Mouse (Mus musculus) left cerebral cortex, postnatal 14 days (tissue): ENCODE measurements around the gene Rapgefl1. TPM values are rescaled to one million over a fixed set of nuclear protein-coding genes. Genes with fewer than 3 reads are reported as not detected.

Source experiments
- DNase-seq, 2 experiments: peaks; one replicate each; pipeline ENCODE4 v3.0.0; 2021 to 2022; ENCODE audit warnings: low spot score in 2 of 2, mixed read lengths in 1 of 2
- intact Hi-C: fragments of 180-260 bp; cut with DNase I; formaldehyde crosslinking; loops from one replicate; pipeline ENCODE4 v1.15.1; 2025
- total RNA-seq, 2 experiments: library from RNA; stranded (reverse); gene quantifications; 2 replicates each; pipeline ENCODE4 v1.2.3; 2021

Gene Rapgefl1
- total RNA-seq, 2 experiments from 2014 or later, result 141 to 143 TPM

DNA sequence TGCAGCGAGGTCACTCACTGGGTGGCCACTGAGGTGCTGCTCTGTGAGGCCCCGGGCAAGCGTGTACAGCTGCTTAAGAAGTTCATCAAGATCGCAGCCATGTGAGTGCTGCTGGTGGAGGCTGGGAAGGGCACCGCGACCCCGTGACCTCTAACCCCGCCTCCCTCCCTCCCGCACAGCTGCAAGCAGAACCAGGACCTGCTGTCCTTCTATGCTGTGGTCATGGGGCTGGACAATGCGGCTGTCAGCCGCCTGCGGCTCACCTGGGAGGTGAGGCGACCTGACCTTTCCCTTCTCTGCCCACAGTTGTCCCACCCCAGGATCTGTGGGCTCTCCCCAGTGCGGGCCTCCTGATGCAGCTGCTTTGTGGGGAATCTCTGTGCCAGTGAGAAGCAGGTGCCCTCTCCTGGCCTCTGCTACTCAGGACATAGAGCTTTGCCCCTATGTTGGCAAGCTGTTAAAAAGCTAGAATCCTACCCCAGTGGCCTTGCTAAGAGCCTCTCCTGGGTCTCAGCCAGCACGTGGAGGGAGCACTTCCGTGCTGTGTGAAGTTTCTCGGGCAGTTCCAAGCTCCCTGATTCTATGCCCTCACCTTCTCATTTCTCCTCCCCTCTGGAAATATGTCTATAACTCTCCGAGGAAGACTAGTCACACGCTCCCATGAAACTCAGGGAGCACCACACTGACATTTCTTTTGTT, 12.8 kb downstream of the Rapgefl1 start:
- DNase-seq, result no peak
- intact Hi-C loops, result no loop called here

DNA sequence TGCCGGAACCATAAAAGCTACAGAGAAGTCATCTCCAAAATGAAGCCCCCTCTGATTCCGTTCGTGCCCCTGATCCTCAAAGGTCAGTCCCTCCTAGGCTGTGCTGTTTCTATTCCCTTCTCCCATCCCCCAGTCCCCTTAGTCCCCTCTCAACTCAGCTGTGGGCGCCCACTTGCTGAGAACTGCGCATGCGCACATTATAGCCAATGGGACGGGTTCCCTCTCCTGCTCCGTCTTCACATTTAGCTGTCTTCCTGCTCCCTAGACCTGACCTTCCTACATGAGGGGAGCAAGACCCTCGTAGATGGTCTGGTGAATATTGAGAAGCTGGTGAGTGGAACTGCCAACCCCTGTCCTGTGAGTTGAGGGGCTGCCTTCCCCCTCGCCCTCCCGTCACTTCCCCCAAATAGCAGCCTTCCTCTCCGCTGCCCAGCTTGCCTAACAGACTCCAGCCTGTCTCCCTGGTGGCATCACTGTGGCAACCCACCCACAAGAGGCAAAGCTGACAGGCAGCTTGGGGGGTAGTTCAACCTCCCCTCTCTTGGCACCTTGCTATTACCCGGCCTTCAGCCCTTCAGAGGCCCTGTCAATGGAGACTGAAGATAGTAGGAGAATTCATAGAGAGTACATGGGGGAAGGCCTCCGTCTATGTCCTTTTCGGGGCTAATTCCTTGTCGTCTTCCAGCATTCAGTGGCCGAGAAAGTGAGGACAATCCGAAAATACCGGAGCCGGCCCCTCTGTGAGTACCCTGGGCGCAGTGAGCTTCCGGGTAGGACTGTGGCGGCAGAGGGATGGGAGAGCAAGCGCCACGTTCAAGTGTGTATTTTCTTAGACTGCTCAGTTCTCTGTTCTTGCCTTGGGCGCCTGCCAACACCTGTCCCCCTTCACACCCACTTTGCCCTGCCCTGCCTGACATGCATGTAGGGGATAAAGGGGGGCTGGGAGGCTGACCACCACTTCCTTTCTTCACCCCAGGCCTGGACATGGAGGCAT, 13.8 kb downstream of the Rapgefl1 start:
- no peak for DNase-seq
- intact Hi-C loops, result no loop called here

DNA sequence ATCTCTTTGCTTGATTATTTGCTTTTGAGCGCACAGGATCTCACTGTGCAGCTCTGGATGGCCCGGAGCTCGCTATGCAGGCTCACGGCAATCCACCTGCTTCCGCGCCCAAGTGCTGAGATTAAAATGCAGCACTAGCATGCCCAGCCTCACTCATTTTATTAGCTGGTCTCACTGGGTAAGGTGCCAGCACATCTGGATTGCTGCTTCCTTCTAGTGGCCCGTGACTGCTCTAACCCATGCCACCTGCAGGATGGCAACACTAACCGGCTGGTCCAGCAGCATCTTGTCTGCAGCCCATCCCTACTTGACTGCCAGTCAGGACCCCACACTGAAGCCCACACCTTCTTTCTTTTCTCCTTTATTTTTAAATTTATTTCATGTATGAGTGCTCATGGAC, 17.5 kb downstream of the Rapgefl1 start:
- intact Hi-C loops, result no loop called here
- no peak for DNase-seq

DNA sequence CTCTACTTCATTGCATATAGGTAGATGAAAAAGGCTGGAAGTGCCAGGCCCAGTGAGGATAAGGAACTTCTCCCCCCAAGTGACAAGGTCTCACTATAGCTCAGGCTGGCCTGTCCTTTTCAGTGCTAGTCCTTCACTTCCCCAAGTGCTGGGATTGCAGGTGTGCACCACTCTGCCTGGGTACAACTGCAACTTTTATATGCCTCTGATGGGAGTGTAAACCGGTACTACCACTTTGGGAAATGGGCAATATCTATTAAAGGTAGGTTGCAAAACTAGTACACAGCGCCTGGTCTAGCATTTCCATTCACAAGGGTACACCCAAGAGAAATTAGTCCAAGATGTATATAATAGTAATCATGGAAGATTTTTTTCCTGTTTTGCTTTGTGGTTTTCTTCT, 18.1 kb downstream of the Rapgefl1 start:
- no peak for DNase-seq
- intact Hi-C loops, result no loop called here

DNA sequence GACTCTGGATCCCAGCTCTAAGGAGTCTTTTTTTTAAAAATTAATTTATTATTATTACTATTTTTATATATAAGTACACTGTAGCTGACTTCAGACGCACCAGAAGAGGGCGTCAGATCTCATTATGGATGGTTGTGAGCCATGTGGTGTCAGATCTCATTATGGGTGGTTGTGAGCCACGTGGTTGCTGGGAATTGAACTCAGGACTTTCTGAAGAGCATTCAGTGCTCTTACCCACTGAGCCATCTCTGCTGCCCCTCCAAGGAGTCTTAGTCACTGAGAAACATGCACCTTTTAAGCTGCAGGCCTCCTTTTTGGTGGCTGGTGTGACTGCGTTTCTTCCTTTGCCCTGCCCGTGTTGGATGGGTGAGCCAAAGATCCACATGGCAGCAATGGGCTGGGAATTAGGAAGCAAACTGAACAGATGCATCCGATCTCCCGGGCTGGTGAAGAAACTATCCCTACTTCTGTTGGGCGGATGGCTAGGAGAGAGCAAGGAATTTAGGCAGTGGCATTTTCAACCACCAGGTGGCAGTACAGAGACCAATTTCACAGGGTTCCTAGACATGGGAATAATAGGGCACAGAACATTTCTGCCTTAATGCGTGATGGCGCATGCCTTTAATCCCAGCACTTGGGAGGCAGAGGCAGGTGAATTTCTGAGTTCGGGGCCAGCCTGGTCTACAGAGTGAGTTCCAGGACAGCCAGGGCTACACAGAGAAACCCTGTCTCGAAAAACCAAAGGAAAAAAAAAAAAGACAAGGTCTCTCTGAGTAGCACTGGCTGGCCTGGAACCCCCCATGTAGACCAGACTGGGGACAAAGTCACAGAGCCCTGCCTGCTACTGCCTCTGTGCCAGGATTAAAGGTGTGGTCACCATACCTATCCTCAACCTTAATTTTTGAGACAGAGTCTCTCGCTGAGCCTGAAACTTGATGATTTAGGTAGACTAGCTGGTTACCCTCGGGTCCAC, 22.5 kb downstream of the Rapgefl1 start:
- intact Hi-C loops, result loop anchor here (2.0 kb wide), 1 partner anchor 50 kb away; no protein-coding TSS in a partner anchor
- DNase-seq, result peak; percentile 93 to 94

DNA sequence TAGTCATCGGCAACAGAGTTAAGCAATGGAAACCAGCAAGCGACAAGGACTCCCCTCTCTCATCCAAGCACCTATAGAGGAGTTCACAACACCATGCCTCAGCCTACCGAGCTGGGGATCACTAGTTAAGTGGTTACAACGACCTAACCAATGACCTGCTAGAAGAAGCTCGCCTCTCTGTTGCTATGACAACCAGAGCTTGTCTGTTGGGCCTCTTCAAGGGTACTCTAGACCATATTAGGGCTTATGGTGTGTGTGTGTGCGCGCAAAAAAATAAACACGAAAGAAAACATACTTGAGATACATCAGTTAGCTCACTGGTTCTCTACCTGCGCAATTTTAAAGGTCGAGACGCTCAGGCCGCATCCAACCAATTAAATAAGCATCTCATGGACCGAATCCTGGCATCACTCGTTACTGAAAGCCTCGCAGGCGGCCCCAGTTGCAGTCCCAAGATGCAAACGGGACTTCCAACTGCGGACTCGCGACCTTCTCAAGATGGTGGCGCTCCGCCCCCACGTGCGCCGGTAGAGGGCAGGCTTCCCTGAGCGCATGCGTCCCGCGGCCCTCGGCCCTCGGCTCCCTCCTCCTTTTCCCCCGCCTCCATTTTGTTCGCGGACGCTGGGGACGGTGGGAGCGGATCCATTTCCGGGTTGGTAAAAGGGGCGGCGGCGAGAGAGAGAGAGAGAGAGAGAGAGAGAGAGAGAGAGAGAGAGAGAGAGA, 26.6 kb downstream of the Rapgefl1 start, which contains the start of gene Wipf2:
Wipf2 (plus strand) TSS at position 611 of the 723 bp plus-strand sequence.
- intact Hi-C loops, result no loop called here
- peak; percentile 96 to 97 for DNase-seq

DNA sequence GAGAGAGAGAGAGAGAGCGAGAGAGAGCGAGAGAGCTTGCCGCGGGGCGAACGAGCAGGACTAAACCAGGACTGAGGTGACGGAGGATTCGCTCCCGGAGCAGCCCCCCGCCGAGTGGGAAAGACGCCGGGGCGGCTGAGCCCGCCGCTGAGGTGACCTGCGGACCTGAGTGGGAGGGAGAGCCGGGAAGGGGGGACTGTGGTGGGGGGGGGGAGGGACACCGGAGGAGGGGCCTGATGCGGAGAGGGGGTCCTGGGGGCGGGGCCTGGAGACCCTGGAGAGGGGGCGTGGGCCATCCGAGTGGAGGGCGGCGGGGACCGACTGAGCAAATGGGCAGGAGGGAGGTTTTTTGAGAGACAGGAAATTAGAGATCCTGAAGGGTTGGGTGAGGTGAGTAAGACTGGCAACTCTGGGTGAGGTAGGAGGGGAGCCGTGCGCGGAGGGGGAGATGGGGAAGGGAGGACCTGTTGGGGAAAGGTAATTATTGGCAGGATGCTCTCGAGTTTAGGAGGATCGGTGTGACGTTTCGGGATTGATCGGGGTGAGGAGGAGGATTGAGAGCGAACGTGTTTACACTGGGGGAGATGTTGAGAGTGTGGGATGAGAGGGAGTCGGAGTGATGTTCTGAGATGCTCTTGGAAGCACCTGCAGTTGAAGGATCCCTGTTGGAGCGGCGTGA, 27.3 kb downstream of the Rapgefl1 start:
- intact Hi-C loops, result no loop called here
- peak; percentile 42 to 66 for DNase-seq

DNA sequence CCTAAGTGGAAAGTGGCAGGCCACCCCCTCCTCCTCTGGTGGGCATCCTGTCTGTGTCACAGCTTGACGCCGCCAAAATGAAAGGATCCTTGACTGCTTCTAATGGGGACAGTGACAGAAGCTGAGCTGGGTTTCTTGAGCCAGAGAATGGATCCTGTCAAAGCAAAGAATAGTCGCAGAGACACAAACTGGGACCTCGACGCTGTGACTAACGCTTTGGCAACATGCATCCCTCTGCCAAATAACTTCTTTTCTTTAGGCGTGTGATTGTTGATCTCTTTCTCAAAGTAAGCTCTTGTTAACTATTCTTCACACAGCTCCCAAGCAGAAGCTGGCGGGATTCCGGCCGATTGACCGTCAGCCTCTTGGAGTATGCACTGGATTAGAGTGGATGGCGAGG, 30.7 kb downstream of the Rapgefl1 start:
- DNase-seq, result no peak
- intact Hi-C loops, result no loop called here

DNA sequence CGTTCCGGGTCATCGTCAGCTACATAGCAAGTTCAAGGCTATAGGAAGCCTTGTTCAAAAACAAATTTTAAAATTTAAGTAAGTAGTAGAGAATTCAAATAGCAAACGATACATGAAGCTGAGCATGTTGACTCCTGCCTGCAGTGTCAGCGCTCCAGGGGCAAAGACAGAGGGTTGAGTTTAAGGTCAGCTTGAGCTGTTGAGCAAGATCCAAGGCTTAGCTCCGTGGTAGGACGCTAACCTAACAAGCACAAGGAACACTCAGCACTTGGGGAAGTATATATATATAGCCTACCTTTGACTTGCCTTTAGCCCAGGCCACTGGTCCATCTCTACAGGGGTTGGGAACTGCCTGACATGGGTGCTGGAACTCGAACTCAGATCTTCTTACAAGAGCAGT, 33.3 kb downstream of the Rapgefl1 start:
- intact Hi-C loops, result no loop called here
- DNase-seq, result no peak

DNA sequence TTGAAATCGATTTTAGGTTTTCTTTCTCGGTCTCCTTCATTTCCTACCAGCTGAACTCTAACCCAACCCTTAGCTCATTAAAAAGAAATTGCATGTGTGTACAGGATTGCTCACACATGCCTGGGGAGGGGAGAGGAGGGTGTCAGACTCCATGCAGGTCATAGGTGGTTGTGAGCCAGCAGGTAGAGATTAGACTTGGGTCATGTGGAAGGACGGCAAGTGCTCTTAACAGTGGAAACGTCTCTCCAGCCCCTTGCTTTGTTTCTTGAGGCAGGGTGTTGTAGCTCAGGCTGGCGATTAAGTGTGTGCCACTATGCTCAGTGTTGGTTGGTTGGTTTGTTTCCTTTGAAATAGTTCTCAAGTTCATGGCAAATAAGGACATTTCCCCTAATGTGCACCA, 34.2 kb downstream of the Rapgefl1 start:
- DNase-seq, result no peak
- intact Hi-C loops, result no loop called here

DNA sequence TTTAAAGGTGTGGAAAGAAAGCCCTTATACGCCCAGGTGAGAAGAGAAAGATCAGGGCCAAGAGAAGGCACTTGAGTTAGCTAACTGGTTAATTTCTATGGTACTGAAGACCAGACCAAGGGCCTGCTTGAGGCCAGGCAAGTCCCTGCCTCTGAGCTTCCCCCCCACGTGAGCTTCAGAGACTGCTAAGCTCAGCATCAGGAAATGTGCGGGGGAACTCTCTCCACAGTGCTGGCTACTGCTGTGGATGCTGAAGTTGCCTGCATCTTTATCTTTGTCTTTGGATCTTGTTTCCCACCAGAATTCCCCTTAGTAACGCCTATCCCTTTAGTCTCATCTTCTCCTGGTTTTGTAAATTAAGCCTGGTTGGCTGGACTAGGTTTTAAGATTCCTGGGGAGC, 34.8 kb downstream of the Rapgefl1 start:
- intact Hi-C loops, result no loop called here
- DNase-seq, result no peak

DNA sequence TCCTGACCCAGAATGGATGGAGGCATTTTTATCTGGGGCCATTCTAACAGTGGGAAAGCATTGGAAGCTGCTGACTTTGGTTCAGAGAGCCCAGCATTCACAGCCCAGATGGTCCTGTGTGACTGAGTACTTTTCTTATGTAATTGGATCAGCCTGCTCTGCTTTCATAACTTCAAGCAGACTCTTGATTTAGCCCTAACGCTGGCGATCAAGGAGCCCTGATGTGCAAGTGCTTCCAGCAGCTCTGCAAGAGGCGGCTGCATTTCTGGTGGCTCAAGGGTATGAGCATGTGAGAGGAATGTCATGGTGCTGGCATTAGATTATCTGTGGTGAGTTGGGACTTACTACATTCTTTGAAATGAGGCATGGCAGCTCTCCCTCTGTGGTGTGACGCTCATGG, 35.5 kb downstream of the Rapgefl1 start:
- intact Hi-C loops, result no loop called here
- peak; percentile 70 to 85 for DNase-seq

DNA sequence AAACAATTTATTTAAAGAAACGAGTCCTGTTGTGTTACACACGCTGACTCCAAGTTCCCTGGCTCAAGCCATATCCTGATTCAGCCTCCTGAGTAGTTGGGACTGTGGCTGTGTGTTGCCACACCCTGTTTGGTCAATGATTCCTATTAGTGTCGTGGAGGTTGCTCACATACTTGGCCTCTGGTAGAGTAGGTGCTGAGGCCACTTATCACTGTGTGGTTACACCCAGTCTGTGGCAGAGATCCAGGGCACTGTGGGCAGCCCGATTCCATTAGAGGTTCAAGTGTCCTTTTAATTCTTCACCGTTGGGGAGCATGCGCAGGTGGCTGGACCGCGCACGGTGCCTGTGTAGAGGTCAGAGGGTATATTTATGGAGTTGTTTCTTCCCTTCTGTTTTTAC, 37.3 kb downstream of the Rapgefl1 start:
- intact Hi-C loops, result no loop called here
- no peak for DNase-seq

DNA sequence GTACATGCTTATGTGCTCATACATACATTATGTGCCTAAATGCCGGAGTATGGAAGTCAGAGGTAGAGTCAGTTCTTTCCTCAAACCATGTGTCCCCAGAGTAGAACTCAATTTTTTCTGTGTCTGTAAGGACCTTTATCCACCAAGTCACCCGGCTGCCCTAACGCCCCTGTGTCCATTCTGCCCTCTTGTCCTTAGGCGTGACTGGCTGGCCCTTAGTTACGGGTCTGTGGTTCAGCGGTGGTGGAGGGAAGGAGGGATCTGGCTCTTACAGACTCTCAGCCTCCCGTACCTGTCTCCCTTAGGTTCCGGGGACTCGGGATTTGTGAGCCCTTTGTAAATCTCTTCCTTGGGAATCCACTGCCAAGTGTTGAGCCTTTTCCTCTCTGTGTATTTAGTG, 40.4 kb downstream of the Rapgefl1 start:
- intact Hi-C loops, result no loop called here
- no peak for DNase-seq

DNA sequence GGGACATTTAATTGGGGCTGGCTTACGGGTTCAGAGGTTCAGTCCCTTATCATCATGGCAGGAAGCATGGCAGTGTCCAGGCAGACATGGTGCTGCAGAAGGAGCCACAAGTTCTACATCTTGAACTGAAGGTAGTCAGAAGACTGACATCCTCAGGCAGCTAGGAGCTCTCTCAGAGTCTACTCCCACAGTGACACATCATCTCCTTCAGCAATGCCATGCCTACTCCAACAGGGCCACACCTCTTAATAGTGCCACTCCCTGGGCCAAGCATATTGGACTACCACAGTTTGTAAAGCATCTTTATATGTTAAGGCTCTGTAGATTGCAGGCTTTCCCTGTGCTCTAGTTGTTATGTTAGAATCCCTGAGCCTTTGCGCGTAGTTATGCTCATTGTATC, 51.1 kb downstream of the Rapgefl1 start:
- DNase-seq, result no peak
- intact Hi-C loops, result no loop called here

DNA sequence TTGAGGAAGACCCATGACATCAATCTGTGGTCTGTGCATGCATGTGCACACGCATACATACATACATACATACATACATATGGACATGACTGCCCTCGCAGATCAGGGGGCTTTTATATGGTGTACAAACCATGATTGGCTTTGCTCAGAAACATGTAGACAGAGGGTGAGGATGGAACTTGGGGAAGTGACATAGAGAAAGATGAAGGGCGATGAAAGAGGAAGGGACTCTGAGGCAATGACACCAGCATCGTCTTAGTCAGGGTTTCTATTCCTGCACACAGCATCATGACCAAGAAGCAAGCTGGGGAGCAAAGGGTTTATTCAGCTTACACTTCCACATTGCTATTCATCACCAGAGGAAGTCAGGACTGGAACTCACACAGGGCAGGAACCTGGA, 52.5 kb downstream of the Rapgefl1 start:
- DNase-seq, result no peak
- intact Hi-C loops, result no loop called here

DNA sequence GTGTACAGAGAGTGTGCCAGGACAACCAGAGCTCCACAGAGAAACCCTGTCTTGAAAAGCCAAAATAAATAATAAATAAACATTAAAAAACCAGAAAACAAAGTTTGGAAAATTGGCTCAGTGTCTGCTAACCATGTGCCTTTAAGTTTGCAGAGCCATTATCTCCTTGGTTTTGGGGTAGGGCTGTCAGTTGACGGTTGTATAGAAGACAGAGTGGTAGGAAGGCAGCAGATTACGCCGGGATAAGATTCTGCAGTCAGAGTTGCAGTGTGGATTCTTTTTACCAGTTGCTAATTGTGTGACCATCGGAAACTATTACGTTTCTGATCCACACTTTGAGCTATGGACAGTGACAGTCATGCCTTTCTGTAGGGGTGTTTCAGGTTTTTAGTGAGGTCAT, 53.4 kb downstream of the Rapgefl1 start:
- intact Hi-C loops, result no loop called here
- no peak for DNase-seq

DNA sequence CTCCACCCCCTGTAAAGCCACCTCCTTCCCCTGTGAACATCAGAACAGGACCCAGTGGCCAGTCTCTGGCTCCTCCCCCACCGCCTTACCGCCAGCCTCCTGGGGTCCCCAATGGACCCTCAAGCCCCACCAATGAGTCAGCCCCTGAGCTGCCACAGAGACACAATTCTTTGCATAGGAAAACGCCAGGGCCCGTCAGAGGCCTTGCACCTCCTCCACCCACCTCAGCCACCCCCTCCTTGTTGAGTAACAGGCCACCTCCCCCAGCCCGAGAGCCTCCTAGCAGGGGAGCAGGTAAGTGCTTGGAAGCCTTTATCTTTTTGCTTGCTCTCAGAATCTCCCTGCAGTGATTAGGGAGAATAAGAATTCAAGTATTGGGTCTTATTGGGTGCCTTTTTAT, 55.8 kb downstream of the Rapgefl1 start:
- intact Hi-C loops, result no loop called here
- DNase-seq, result no peak
